Mouse (Mus musculus) heart, embryonic 16.5 days (tissue): Measurements from ENCODE around the gene Snx18. TPM values are rescaled to one million over a fixed set of nuclear protein-coding genes. Genes with fewer than 3 reads are reported as not detected.
A peak's percentile ranks its signal among the peaks of the same experiment; 100 is the strongest.

Source experiments
- ATAC-seq: fragments of 200-750 bp; cut with Nextera tagmentation; replicated peaks from 2 replicates; pipeline ENCODE4 v1.8.0; 2017; ENCODE audit warnings: moderate number of reproducible peaks; ENCODE audit not compliant: insufficient read depth, low FRiP score; ENCODE audit errors: extremely low read depth
- H3K27ac ChIP-seq: fragments of 300-500 bp; sonication (generic); 2 replicates; pipeline ENCODE4 v1.5.1; 2014; ENCODE audit warnings: mild to moderate bottlenecking, low read length, control low read depth, moderate library complexity
- H3K27me3 ChIP-seq: fragments of 300-500 bp; sonication (generic); 2 replicates; pipeline ENCODE4 v1.6.1; 2014; ENCODE audit warnings: low read length, mixed read lengths; ENCODE audit not compliant: control insufficient read depth, insufficient read depth
- H3K36me3 ChIP-seq: fragments of 300-500 bp; sonication (generic); 2 replicates; pipeline ENCODE4 v1.6.1; 2014; ENCODE audit not compliant: control insufficient read depth, insufficient read depth
- H3K4me1 ChIP-seq: fragments of 300-500 bp; sonication (generic); 2 replicates; pipeline ENCODE4 v1.6.1; 2014; ENCODE audit warnings: low read length, mixed read lengths; ENCODE audit not compliant: control insufficient read depth, insufficient read depth
- H3K4me2 ChIP-seq: fragments of 300-500 bp; sonication (generic); 2 replicates; pipeline ENCODE4 v1.6.1; 2014; ENCODE audit warnings: low read depth, mild to moderate bottlenecking, control low read depth, low read length
- H3K4me3 ChIP-seq: fragments of 300-500 bp; sonication (generic); 2 replicates; pipeline ENCODE4 v1.5.1; 2014; ENCODE audit warnings: mild to moderate bottlenecking, control low read depth, low read length
- H3K9ac ChIP-seq: fragments of 300-500 bp; sonication (generic); 2 replicates; pipeline ENCODE4 v1.6.1; 2014; ENCODE audit warnings: low read length, control low read depth
- H3K9me3 ChIP-seq: fragments of 300-500 bp; sonication (generic); replicated peaks from 2 replicates; pipeline ENCODE4 v1.6.1; 2016; ENCODE audit warnings: low read length; ENCODE audit not compliant: control insufficient read depth
- WGBS: fragments of 180-500 bp; shearing (Covaris S2); extraction: QIAGEN DNeasy Blood & Tissue Kit; methylation state at CpG from one replicate; pipeline ENCODE4 v1.1.7; 2014; 5-methylcytosine and 5-hydroxymethylcytosine counted together
- polyA plus RNA-seq: library from polyadenylated mRNA; unstranded; fragments of >200 nt; fragmentation: Nextera tagmentation; extraction: Ambion mirVana; gene quantifications from 2 replicates; pipeline ENCODE4 v1.2.1, GENCODE M21; 2015

The Snx18 gene
- polyA plus RNA-seq, 1 experiment from 2014 or later: 10.7 TPM

- Histone ChIP-seq H3K36me3 (no peaks in the 10 kb centered on the region), H3K4me1 (no peaks in the 10 kb centered on the region), H3K27ac (no peak overlapping the region), H3K4me3 (no peak overlapping the region), H3K9me3 (no peaks in the 10 kb centered on the region), H3K9ac (no peak overlapping the region), H3K4me2 (no peak overlapping the region), H3K27me3 (no peaks in the 10 kb centered on the region)
- no peak for ATAC-seq
- 85% methylated on average over 5 of the region's 5 CpGs for WGBS
These were observed 51.4 kb downstream of the Snx18 start for GRCm38 (mm10) chr13:113566951-113567350.

GRCm38 (mm10) chr13:113566411-113566810, 52.0 kb downstream of the Snx18 start:
- 87% methylated on average over 7 of the region's 7 CpGs for WGBS
- Histone ChIP-seq H3K9ac (no peak overlapping the region), H3K4me2 (no peak overlapping the region), H3K27ac (no peak overlapping the region), H3K36me3 (no peaks in the 10 kb centered on the region), H3K9me3 (no peaks in the 10 kb centered on the region), H3K4me1 (no peaks in the 10 kb centered on the region), H3K4me3 (no peak overlapping the region), H3K27me3 (no peaks in the 10 kb centered on the region)
- no peak for ATAC-seq

GRCm38 (mm10) chr13:113559646-113560045, 58.7 kb downstream of the Snx18 start:
- WGBS: 81% methylated on average over 9 of the region's 9 CpGs
- no peak for ATAC-seq

DNA sequence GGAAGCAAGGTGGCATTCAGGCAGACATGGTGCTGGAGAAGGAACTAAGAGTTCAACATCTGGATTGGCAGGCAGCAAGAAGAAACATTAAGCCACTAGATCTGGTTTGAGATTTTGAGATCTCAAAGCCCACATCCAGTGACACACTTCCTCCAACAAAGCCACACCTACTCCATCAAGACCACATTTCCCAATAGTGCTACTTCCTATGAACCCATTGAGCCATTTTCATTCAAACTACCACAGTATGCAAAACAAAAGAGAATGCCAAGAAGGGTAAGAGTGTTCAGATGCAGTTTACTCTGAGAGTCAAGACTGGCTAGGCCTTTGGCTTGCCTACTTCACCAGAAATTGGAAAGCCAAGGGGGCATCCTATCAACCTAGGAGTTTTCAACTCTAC, 61.8 kb downstream of the Snx18 start:
- no peak for ATAC-seq
- peaks cover 3% of the 10 kb centered on the region; the same call in 1 of the 2 replicates for H3K9me3 ChIP-seq
- H3K27me3 ChIP-seq: no peaks in the 10 kb centered on the region
- H3K27ac ChIP-seq: no peak overlapping the region
- peaks cover 11% of the 10 kb centered on the region for H3K4me1 ChIP-seq
- H3K36me3 ChIP-seq: no peaks in the 10 kb centered on the region
- H3K4me2 ChIP-seq: no peak overlapping the region
- H3K9ac ChIP-seq: no peak overlapping the region
- H3K4me3 ChIP-seq: no peak overlapping the region

More at GRCm38 (mm10) chr13:113559646-113560045, 58.7 kb downstream of the Snx18 start:
- H3K27ac ChIP-seq: no peak overlapping the region
- H3K9me3 ChIP-seq: peaks cover 3% of the 10 kb centered on the region; the same call in 1 of the 2 replicates
- peaks cover 6% of the 10 kb centered on the region; the same call in 1 of the 2 replicates for H3K4me1 ChIP-seq
- no peaks in the 10 kb centered on the region for H3K36me3 ChIP-seq
- H3K4me2 ChIP-seq: no peak overlapping the region
- H3K9ac ChIP-seq: no peak overlapping the region
- H3K4me3 ChIP-seq: no peak overlapping the region
- no peaks in the 10 kb centered on the region for H3K27me3 ChIP-seq

DNA sequence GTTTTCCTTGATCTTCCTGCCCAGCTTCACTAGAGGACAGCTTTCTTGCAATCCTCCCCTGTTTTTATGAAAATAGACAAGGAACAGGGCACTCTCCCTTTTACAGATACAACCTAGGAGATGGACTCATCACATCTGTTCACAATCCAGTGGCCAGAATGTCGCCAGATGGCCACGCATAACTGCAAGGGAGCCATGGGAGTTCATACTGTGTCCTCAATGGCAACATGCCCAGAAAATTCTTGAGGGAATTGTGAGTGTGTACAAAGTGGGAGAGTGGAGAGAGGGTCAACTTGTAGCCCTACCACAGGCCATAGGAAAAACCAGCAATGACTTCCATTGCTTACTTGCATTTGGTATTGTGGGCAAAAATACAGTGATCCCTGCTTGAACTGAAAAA, 63.1 kb downstream of the Snx18 start:
- Histone ChIP-seq H3K36me3 (no peaks in the 10 kb centered on the region), H3K9me3 (peaks cover 3% of the 10 kb centered on the region; the same call in 1 of the 2 replicates), H3K27me3 (no peaks in the 10 kb centered on the region), H3K4me1 (peaks cover 23% of the 10 kb centered on the region), H3K9ac (no peak overlapping the region), H3K27ac (no peak overlapping the region), H3K4me3 (no peak overlapping the region), H3K4me2 (no peak overlapping the region)
- 62% methylated on average over 2 of the region's 2 CpGs for WGBS
- ATAC-seq: peak; percentile 46; the same call in 1 of the 2 replicates

DNA sequence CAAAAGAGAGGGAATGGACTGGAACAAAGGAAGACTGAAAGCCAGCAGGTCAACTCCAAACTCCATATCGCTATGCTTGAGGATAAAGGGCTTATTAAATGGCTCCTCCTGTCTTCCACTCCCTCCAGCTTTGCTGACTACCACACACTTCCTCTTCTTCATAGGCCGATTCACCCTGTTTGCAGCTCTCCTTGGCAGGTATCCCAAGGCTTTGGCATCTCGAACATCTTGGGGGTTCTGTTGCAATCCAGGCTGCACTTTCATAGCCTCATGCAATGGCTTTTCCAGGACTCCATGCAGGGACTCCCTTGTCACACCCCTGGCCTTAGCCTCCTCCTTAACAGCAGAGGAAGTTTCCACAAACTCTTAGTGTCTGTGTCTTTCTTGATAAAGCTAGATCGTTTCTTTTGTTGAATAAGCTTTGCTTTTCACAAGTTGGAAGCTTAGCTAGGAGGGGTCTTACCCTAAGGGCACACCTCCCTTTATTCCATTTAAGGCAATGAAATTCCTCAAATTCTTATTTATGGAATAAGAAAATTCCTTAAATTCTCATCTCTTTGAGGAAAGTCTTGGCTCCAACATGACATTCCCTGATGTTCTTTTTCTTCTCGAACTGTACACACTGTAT, 64.6 kb downstream of the Snx18 start:
- Histone ChIP-seq H3K9me3 (peaks cover 3% of the 10 kb centered on the region; the same call in 1 of the 2 replicates), H3K4me3 (no peak overlapping the region), H3K4me1 (peaks cover 23% of the 10 kb centered on the region), H3K27me3 (no peaks in the 10 kb centered on the region), H3K27ac (no peak overlapping the region), H3K36me3 (no peaks in the 10 kb centered on the region), H3K4me2 (no peak overlapping the region), H3K9ac (no peak overlapping the region)
- no peak for ATAC-seq
- 62% methylated on average over 5 of the region's 5 CpGs for WGBS

DNA sequence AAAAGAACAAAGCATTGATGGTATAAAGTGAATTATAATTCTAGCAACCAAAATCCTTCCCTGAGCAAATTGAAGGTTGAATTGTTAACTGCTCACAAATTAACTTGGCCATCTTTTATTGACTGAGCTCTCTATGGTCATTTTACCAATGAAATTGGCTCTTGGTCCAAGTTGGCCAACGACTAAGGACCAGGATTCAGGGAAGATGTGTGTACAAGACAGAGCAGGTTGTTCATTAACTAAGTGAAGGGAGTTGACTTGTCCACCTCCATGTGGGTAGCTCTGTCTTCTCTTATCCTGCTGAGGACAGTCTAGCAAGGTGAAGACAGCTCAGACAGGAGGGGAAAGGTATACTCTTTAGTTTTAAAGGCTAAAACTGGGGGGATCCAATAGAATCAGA, 66.0 kb downstream of the Snx18 start:
- ATAC-seq: no peak
- 68% methylated on average over 1 of the region's 1 CpGs for WGBS
- H3K9ac ChIP-seq: no peak overlapping the region
- peaks cover 23% of the 10 kb centered on the region for H3K4me1 ChIP-seq
- H3K4me3 ChIP-seq: no peak overlapping the region
- H3K27me3 ChIP-seq: no peaks in the 10 kb centered on the region
- H3K27ac ChIP-seq: no peak overlapping the region
- H3K4me2 ChIP-seq: no peak overlapping the region
- no peaks in the 10 kb centered on the region for H3K36me3 ChIP-seq
- H3K9me3 ChIP-seq: no peaks in the 10 kb centered on the region

DNA sequence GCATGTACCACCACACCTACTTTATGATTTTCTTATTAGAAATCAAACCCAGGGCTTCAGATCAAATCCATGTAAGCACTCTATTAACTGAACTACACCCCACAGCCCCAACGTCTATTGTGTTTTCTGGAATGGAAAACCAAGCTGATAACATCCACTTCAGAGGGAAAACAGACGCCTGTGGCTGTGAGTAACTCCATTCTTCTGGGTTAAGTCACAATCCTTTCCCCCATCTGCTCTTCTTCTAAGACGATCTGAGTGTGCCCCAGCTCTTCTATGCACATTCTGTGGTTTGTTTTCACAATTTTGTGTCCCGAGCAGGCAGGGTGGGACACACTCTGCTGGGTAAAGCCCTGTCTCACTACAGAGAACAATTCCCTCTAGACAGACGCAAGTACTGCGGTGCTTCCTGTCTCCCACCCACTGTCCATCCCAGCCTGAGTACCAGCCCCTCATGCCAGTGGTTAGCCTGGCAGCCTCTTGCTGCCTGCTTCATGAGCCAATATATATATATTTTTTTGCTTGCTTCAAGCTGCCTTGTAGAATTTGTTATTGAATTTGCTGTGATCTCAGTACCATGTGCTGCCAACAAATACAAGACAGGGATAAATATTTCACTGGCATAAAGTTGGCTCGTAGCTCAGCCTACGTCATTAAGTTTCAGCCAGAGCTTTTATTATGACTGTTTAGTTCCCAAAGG, 67.3 kb downstream of the Snx18 start:
- Histone ChIP-seq H3K27ac (peak overlapping the region; percentile 64), H3K9ac (peak overlapping the region; percentile 6; the same call in 1 of the 2 replicates), H3K4me1 (peaks cover 23% of the 10 kb centered on the region), H3K4me2 (peak overlapping the region; percentile 26; the same call in 1 of the 2 replicates), H3K36me3 (no peaks in the 10 kb centered on the region), H3K27me3 (no peaks in the 10 kb centered on the region), H3K9me3 (no peaks in the 10 kb centered on the region), H3K4me3 (no peak overlapping the region)
- ATAC-seq: peak; percentile 61
- 27% methylated on average over 8 of the region's 8 CpGs for WGBS

- no peaks in the 10 kb centered on the region for H3K36me3 ChIP-seq
- no peak overlapping the region for H3K9ac ChIP-seq
- WGBS: 81% methylated on average over 3 of the region's 3 CpGs
- no peaks in the 10 kb centered on the region for H3K27me3 ChIP-seq
- H3K27ac ChIP-seq: no peak overlapping the region
- H3K4me3 ChIP-seq: no peak overlapping the region
- H3K4me2 ChIP-seq: no peak overlapping the region
- ATAC-seq: no peak
- peaks cover 20% of the 10 kb centered on the region for H3K4me1 ChIP-seq
- no peaks in the 10 kb centered on the region for H3K9me3 ChIP-seq
These were observed 69.3 kb downstream of the Snx18 start for GRCm38 (mm10) chr13:113549021-113549420.
